Mouse (Mus musculus) cerebral cortex, adult 2 months (tissue): ENCODE results near the gene AA986860.

Source experiments
- WGBS: fragments of 180-500 bp; shearing (Covaris S2); methylation state at CpG from one replicate; pipeline ENCODE4 v1.1.7; 2018; 5-methylcytosine and 5-hydroxymethylcytosine counted together

The AA986860 gene

DNA sequence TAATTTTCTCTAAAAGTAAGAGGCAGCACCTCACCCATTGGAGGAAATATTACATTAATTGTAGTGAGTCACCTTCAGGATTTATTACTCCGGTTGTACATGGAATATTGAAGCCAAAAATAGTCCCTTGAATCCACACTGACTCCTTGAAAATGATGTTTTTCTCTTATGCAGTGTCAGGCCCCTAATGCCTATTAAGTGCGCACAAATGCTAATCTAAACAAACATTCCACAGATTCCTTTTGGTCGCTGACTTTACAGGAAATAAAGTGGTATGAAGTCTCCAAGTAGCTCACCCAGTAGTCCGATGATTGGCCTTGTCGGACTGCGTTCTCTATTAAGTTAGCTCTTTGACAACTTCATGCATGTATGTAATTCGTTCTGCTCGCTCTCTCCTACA is 3.1 kb downstream of the AA986860 start:
- WGBS, result 81% methylated on average over 8 of the region's 8 CpGs

DNA sequence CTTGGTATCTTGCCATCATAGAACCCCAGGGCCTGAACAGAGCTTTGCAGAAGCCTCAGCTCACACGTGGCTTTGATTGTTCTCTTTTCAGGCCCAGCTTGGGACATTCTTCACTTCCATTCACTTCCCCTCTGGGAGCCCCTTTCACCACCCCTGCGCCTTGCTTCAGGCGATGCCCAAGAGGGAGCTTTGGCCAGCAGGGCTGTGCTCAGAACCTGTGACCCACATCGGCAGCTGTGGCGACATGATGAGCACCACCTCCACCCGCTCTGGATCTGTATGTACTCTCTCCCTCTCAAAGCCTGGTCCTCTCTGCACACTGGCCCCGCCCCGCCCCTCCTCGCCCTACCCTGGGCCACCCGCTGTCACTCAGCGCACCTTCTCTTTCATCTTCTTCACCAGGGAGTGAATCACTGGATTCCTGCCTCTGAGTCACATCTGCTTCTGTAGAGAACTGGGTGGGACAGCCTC is 5.7 kb downstream of the AA986860 start:
- WGBS, result 67% methylated on average over 11 of the region's 11 CpGs

DNA sequence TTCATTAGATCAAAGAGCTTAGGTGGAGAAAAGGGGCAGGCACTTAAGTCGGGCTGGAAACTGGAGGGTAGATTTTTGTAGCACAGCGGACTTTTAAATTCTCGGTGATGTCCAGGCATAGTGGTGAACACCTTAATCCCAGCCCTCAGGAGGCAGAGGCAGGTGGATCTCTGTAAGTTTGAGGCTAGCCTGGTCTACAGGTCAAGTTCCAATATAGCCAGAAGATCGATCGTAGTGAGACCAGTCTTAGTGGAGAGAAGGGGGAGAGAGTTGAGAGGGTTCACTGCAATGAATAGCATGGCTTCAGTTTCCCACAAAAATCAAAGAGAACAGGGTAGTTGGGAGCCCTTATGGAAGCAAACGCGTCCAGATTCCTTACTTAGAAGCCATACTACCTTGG is 6.1 kb downstream of the AA986860 start:
- 94% methylated on average over 7 of the region's 7 CpGs for WGBS

DNA sequence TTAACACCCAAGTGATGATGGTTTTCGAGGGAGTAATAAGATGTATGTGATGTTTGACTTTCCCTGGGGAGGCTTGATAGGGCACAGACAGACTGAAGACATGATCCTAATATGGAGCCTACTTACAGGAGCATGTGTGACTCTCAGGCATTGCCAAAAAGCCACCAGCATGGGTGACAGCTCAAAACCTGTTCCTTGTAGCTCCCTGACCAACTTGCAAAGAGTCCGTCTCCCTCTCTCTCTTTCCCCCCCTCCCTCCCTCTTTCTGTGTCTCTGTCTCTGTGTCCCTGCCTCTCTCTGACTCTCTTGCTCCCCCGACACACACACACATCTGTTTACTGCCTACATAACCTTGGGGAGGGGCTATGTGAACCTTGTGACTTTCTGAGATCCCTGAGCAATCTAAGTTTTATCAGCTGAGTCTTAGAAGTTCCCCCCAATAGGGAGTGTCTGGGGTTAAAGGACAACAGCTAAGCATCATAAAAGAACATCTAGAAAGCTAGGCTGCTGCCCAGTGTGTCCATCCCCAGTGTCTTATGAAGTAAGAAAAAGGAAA is 6.9 kb downstream of the AA986860 start:
- WGBS, result 89% methylated on average over 3 of the region's 3 CpGs

GRCm38 (mm10) chr1:130739636-130740035 is 7.9 kb downstream of the AA986860 start:
- WGBS, result 92% methylated on average over 3 of the region's 3 CpGs

DNA sequence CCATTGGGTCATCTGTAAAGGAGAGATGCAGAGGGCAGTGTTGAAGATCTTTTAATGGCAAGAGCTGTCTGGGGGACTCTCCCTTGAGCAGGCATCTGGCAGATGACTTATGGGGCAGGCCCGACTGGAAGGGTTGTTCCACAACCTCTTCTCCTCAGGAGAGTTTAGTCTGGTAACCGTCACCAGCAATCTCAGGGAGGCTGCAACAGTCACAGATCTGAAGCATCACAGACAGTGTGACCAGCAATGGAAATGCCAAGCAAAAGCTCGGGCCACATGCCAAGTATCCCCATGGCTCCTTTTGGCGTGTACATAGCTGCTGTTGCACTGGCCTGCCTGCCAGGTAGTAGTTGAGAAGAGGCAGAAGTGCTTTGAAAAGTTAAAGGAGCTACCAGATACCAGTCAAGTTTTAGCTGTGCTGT is 8.5 kb downstream of the AA986860 start:
- 44% methylated on average over 4 of the region's 4 CpGs for WGBS

- 39% methylated on average over 15 of the region's 15 CpGs for whole genome bisulfite sequencing
Measured at GRCm38 (mm10) chr1:130740781-130741720, 9.3 kb downstream of the AA986860 start.

- over 99% methylated on average over 7 of the region's 7 CpGs for WGBS
Measured at GRCm38 (mm10) chr1:130742201-130742600, 10.4 kb downstream of the AA986860 start.

DNA sequence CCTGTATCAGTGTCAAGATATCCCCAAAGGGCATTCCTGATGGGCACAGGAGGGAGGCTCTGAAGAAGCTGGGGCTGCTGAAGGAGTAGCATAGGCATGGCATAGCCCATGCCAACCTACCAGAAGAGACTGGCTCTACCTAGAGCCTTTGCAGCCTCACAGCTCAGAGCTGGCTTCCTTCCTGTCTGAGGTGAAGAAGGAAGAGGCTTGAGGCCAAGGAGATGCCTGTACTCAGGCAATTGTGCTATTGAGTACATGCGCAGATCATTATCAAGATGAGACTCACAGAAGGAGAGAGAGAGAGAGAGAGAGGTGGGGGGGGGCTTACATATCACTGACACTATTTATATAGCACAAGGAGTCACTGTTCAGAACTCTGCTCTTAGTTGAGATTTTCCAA is 12.0 kb downstream of the AA986860 start:
- 74% methylated on average over 1 of the region's 1 CpGs for WGBS

DNA sequence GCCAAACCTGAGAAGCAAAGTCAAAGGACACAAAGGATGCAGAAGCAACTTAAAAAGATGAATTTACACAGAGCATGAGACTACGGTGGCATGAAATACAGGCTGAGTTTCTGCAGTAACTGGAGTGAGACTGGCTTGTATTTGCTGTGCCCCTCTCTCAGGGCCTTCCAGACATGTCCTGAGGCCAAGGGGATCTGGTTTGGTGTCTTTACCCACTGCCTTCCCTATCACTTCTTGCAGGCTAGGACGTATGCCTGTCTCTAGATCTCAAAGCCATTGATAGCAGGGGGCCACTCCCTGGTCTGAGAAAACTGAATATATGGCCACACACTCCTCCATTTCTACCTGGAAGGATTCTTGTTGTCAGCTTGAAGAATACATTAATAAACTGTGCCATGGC is 12.4 kb downstream of the AA986860 start:
- WGBS, result 87% methylated on average over 2 of the region's 2 CpGs

DNA sequence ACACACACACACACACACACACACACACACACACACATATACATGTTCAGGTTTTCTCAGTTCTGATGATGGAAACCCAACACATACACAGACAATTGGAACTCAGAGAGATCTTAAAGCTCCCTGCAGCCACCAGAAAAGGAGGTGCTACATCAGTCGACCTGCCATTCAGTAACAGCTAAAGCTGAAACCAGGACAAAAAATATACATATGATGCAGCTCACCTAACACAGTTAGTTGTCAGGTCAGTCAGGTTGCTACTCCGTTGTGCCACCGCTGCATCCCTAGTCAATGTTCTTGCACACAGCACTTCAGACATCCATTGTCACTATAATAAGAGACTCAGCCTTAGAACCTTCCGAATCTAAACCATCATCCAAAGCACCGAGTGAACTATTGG is 13.2 kb downstream of the AA986860 start:
- 91% methylated on average over 5 of the region's 5 CpGs for WGBS

- WGBS, result 98% methylated on average over 3 of the region's 3 CpGs
Measured at GRCm38 (mm10) chr1:130745591-130745990, 13.8 kb downstream of the AA986860 start.

DNA sequence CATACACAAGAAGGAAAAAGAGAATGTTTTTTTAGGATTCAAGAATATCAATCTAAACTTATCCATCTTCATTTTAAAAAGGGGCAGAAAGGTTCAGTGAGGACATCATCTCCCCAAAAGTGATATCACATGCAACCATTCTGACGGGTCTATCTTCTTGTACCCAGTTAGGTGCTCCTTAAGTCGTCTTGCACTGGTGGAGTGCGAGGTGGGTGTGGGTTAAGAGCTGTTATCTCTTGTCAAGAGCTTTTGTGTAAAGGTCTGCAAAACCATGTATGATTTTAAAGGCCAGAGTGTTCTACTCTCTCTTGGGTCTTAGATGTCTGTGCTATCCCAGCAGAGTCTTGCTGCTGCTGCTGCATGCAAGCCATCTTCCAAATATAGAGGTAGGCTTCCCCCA is 15.0 kb downstream of the AA986860 start:
- WGBS, result 89% methylated on average over 3 of the region's 3 CpGs

DNA sequence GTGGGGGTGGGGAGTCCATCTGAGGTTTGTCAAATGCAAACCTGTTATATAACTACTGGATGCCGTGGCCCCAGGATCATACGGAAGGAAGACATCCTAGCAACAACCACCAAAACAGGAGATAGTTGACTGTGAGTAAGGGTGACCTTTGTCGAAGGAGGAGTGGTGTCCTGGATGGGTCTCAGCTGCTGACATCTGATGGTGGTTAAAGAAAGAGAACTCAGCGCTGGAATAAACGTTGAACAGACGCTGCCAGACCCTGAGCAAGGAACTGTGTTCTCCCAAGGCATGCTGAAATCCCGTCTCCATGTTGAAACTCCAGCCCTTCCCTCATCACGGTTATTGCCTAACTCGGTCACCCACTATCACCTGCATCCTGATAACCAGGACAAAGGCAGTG is 27.9 kb downstream of the AA986860 start:
- WGBS, result 87% methylated on average over 9 of the region's 9 CpGs

DNA sequence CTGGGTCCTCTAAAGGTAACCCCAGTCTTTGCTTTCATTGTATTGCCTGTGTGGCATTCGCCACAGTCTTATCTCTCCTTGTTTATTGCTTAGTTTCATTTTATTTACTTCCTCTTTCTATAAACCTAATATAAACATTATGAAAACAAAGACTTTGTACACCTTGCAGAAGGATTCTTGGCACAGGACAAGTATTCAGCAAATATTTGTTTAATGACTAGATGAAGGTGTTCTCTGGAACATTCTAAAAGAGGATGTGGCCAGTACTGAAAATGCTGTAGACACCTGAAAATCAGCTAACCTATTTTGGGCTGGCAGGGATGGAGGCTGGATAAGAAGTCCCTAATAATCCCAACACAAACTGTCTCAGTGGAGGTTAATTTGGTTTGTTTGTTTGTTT is 29.8 kb downstream of the AA986860 start:
- WGBS, result 78% methylated on average over 1 of the region's 1 CpGs

DNA sequence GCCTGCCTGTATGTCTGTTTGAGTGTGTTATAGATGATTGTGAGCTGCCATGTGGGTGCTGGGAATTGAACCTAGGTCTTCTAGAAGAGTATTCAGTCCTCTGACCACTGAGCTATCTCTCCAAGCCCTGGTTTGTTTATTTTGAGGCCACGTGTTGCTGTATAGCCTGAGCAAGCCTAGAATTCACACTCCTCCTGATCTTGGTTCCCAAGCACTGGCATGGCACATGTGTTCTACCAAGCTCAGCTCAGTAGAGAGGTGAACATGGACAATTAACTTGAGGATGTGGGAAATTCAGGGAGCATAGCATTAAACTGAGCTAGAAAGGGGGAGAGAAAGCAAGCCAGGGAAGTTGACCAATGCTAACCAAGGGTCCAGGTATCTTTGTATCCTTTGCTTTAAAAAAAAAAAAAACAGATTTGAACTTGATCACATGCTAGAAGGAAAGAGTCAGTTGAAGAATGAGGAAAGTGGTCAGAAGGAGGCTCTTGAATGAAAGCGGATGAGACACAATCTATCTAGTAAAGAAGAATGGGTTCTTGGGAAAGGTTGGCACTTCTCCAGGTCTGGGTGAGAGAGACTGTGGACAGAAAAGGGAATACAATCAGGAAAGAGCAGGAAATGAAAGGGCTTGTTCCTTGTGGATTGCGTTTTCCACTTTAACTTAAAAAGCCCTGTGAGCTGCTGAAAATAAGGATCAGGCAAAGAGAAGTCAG is 30.4 kb downstream of the AA986860 start:
- 79% methylated on average over 3 of the region's 3 CpGs for WGBS

GRCm38 (mm10) chr1:130764027-130764461 is 32.3 kb downstream of the AA986860 start:
- WGBS, result 93% methylated on average over 12 of the region's 12 CpGs

DNA sequence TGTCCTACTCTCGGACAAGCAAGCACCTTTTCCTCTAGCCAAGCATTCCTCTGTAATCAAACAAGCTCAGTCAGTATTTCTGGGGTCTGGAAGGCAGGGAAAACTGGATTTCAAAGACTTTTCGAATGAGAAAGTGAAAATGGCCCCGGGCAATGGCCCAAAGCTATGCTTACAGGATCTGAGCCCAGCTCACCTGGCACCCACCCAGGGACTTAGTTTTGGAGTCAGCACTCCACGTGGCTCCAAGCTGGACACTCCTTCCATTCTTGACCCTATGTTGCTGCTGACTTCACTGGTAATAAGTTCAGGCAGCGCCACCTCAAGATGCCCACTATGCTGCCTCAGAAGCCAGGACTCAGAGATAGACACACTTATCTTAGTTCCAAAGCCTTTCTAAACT is 35.3 kb downstream of the AA986860 start:
- 70% methylated on average over 5 of the region's 5 CpGs for WGBS

GRCm38 (mm10) chr1:130769925-130770324 is 38.1 kb downstream of the AA986860 start:
- 72% methylated on average over 2 of the region's 2 CpGs for WGBS

GRCm38 (mm10) chr1:130770487-130770886 is 38.7 kb downstream of the AA986860 start:
- WGBS, result 91% methylated on average over 4 of the region's 4 CpGs

DNA sequence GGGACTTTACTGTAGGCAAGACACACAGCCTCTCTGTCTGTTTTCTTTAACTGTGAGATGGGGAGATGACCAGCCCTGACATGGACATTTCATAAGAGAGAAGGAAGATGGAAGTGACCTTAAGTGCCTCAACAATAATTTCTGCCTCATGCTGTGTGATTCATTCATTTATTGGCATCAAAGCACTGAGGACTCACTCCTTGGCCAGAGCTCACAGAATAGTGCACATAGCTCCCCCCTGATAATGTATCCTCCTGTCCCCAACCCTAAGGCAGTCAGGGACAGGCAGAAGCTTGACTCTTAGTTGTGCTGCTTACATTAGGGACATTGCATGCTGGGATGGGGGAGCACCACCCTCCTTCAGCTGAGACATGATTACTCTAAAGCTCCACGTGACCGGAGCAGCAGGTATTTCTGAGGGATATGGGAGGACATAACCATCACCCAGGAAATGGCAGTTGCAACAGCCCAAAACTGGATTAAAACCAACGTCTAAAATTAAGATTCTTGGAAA is 39.3 kb downstream of the AA986860 start:
- WGBS, result 74% methylated on average over 3 of the region's 3 CpGs

- WGBS, result 73% methylated on average over 2 of the region's 2 CpGs
Measured at GRCm38 (mm10) chr1:130775234-130775633, 43.5 kb downstream of the AA986860 start.
